Mouse (Mus musculus) thymus, postnatal 36 days (tissue): ENCODE data around the gene Kcnt2.

Source experiments
- DNase-seq, 2 experiments: peaks; one replicate each; pipeline ENCODE4 v3.0.0; 2022; ENCODE audit warnings: mixed read lengths in 2 of 2

Kcnt2 gene

GRCm38 (mm10) chr1:140531285-140531908, 285.4 kb downstream of the Kcnt2 start:
- DNase-seq, result no peak

GRCm38 (mm10) chr1:140534849-140535248, 288.9 kb downstream of the Kcnt2 start:
- no peak for DNase-seq

GRCm38 (mm10) chr1:140542066-140542465, 296.1 kb downstream of the Kcnt2 start:
- DNase-seq, result no peak

GRCm38 (mm10) chr1:140548711-140549110, 302.8 kb downstream of the Kcnt2 start:
- DNase-seq, result no peak

GRCm38 (mm10) chr1:140560801-140561200, 314.8 kb downstream of the Kcnt2 start:
- DNase-seq, result no peak

- no peak for DNase-seq
Observed at GRCm38 (mm10) chr1:140572141-140572540, 326.2 kb downstream of the Kcnt2 start.

- DNase-seq, result no peak
Observed at GRCm38 (mm10) chr1:140578607-140579006, 332.6 kb downstream of the Kcnt2 start.

GRCm38 (mm10) chr1:140588302-140588701, 342.3 kb downstream of the Kcnt2 start:
- no peak for DNase-seq

- no peak for DNase-seq
Observed at GRCm38 (mm10) chr1:140608765-140609297, 362.9 kb downstream of the Kcnt2 start.

GRCm38 (mm10) chr1:140613101-140613500, 367.1 kb downstream of the Kcnt2 start:
- DNase-seq, result no peak

GRCm38 (mm10) chr1:140614840-140615239, 368.9 kb downstream of the Kcnt2 start:
- DNase-seq, result no peak

GRCm38 (mm10) chr1:140618164-140618563, 372.2 kb downstream of the Kcnt2 start:
- DNase-seq, result no peak

- DNase-seq, result no peak
Observed at GRCm38 (mm10) chr1:140624918-140625317, 379.0 kb downstream of the Kcnt2 start.

- DNase-seq, result no peak
Observed at GRCm38 (mm10) chr1:140659607-140660340, 413.8 kb downstream of the Kcnt2 start.

- DNase-seq, result no peak
Observed at GRCm38 (mm10) chr1:140660751-140661403, 414.9 kb downstream of the Kcnt2 start.

- DNase-seq, result no peak
Observed at GRCm38 (mm10) chr1:140661404-140661787, 415.4 kb downstream of the Kcnt2 start.
